Mouse (Mus musculus): Measurements from ENCODE around the gene Cib1. TPM values are rescaled to one million over a fixed set of nuclear protein-coding genes. Genes with fewer than 3 reads are reported as not detected.

Cib1 gene
- polyA plus RNA-seq, 1 experiment from 2014 or later, result 31.6 TPM

- no peaks in the 10 kb centered on the region for H3K9me3 ChIP-seq
- H3K4me1 ChIP-seq, result peaks cover 71% of the 10 kb centered on the region
- ATAC-seq (replicated peaks), result no peak
- no peaks in the 10 kb centered on the region for H3K27me3 ChIP-seq
- peak overlapping the region; percentile 86 for H3K4me2 ChIP-seq (replicated peaks)
- peak overlapping the region; percentile 95 for H3K27ac ChIP-seq (replicated peaks)
- H3K36me3 ChIP-seq, result no peaks in the 10 kb centered on the region
- 32% methylated on average over 6 of the region's 6 CpGs for WGBS
- H3K9ac ChIP-seq (replicated peaks), result peak overlapping the region; percentile 76
- peak overlapping the region; percentile 76 for H3K4me3 ChIP-seq
These were observed 33.3 kb downstream of the Cib1 start for GRCm38 (mm10) chr7:80199286-80199685.

DNA sequence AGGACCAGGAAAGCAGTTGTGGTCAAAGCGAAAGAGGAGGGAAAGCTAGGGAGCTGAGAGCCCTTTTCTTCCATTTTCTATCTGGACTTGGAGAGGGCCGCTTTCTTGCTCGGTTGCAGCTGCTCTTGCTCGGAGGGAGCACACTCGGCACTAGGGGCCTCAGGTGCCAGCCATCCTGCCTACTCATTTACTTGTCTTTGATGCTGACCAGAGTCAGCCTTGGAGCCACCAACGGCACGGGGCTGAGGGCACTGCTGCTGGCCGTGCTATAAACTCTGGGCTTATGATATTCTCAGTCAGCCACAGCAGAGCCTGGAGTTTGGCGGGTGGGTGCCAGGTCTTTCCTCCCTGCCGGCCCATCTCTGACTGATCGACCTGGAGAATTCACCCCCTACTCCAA lies 33.8 kb downstream of the Cib1 start:
- Histone ChIP-seq H3K27ac (replicated peaks) (peak overlapping the region; percentile 95), H3K36me3 (no peaks in the 10 kb centered on the region), H3K4me3 (peak overlapping the region; percentile 76), H3K9ac (replicated peaks) (peak overlapping the region; percentile 76), H3K9me3 (no peaks in the 10 kb centered on the region), H3K4me1 (peaks cover 71% of the 10 kb centered on the region), H3K27me3 (no peaks in the 10 kb centered on the region), H3K4me2 (replicated peaks) (peak overlapping the region; percentile 86)
- 1% methylated on average over 11 of the region's 11 CpGs for WGBS
- peak; percentile 21 for ATAC-seq (replicated peaks)

GRCm38 (mm10) chr7:80197941-80198778 lies 34.5 kb downstream of the Cib1 start:
- WGBS, result under 1% methylated on average over 69 of the region's 74 CpGs
- no peaks in the 10 kb centered on the region for H3K27me3 ChIP-seq
- H3K36me3 ChIP-seq, result no peaks in the 10 kb centered on the region
- ATAC-seq (replicated peaks), result peak; percentile 85
- H3K9me3 ChIP-seq, result no peaks in the 10 kb centered on the region
- H3K4me3 ChIP-seq, result peak overlapping the region; percentile 76
- H3K4me1 ChIP-seq, result peaks cover 68% of the 10 kb centered on the region
- H3K4me2 ChIP-seq (replicated peaks), result peak overlapping the region; percentile 86
- peak overlapping the region; percentile 95 for H3K27ac ChIP-seq (replicated peaks)
- H3K9ac ChIP-seq (replicated peaks), result peak overlapping the region; percentile 76

DNA sequence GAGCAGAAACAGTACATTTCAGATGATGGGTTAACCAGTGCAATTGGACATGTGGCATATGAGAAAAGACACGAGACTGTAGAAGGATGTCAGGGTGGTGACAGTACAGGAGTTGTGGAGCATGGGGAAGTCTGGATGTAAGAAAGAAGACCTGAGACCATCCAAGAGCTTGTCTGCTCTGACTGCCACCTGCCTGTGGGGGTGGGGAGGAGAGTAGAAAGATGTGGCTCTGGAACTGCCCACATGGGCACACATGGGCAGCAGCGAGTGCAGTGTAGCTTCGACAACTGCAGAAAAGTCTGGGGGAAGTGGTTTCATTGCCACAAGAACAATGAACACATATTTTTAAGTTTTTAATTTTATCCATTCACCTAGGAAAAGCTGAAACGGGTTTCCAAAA lies 35.2 kb downstream of the Cib1 start:
- peak overlapping the region; percentile 76; the same call in 1 of the 2 replicates for H3K9ac ChIP-seq (replicated peaks)
- H3K36me3 ChIP-seq, result no peaks in the 10 kb centered on the region
- H3K4me2 ChIP-seq (replicated peaks), result peak overlapping the region; percentile 86
- no peak for ATAC-seq (replicated peaks)
- H3K4me3 ChIP-seq, result peak overlapping the region; percentile 76
- peaks cover 68% of the 10 kb centered on the region for H3K4me1 ChIP-seq
- H3K27ac ChIP-seq (replicated peaks), result peak overlapping the region; percentile 95
- no peaks in the 10 kb centered on the region for H3K27me3 ChIP-seq
- 10% methylated on average over 4 of the region's 4 CpGs for WGBS
- H3K9me3 ChIP-seq, result no peaks in the 10 kb centered on the region

GRCm38 (mm10) chr7:80195576-80196263 lies 36.9 kb downstream of the Cib1 start:
- no peaks in the 10 kb centered on the region for H3K36me3 ChIP-seq
- WGBS, result 79% methylated on average over 10 of the region's 11 CpGs
- no peak overlapping the region for H3K27ac ChIP-seq (replicated peaks)
- H3K4me1 ChIP-seq, result peaks cover 70% of the 10 kb centered on the region
- no peak for ATAC-seq (replicated peaks)
- no peaks in the 10 kb centered on the region for H3K9me3 ChIP-seq
- H3K27me3 ChIP-seq, result no peaks in the 10 kb centered on the region
- no peak overlapping the region for H3K9ac ChIP-seq (replicated peaks)
- H3K4me3 ChIP-seq, result no peak overlapping the region
- no peak overlapping the region for H3K4me2 ChIP-seq (replicated peaks)

GRCm38 (mm10) chr7:80195146-80195545 lies 37.5 kb downstream of the Cib1 start:
- Histone ChIP-seq H3K4me2 (replicated peaks) (no peak overlapping the region), H3K4me1 (peaks cover 67% of the 10 kb centered on the region), H3K9ac (replicated peaks) (no peak overlapping the region), H3K27me3 (no peaks in the 10 kb centered on the region), H3K36me3 (no peaks in the 10 kb centered on the region), H3K4me3 (no peak overlapping the region), H3K27ac (replicated peaks) (no peak overlapping the region), H3K9me3 (no peaks in the 10 kb centered on the region)
- no peak for ATAC-seq (replicated peaks)
- 93% methylated on average over 5 of the region's 5 CpGs for WGBS

GRCm38 (mm10) chr7:80193941-80194739 lies 38.5 kb downstream of the Cib1 start:
- Histone ChIP-seq H3K9me3 (no peaks in the 10 kb centered on the region), H3K4me2 (replicated peaks) (no peak overlapping the region), H3K27me3 (no peaks in the 10 kb centered on the region), H3K9ac (replicated peaks) (no peak overlapping the region), H3K4me3 (no peak overlapping the region), H3K4me1 (peaks cover 64% of the 10 kb centered on the region), H3K36me3 (no peaks in the 10 kb centered on the region), H3K27ac (replicated peaks) (peak overlapping the region; percentile 80)
- no peak for ATAC-seq (replicated peaks)
- 41% methylated on average over 13 of the region's 13 CpGs for WGBS

GRCm38 (mm10) chr7:80192226-80193061 lies 40.2 kb downstream of the Cib1 start:
- no peaks in the 10 kb centered on the region for H3K36me3 ChIP-seq
- no peaks in the 10 kb centered on the region for H3K9me3 ChIP-seq
- ATAC-seq (replicated peaks), result peak; percentile 80
- peak overlapping the region; percentile 22; the same call in 1 of the 2 replicates for H3K9ac ChIP-seq (replicated peaks)
- WGBS, result 6% methylated on average over 16 of the region's 16 CpGs
- H3K4me2 ChIP-seq (replicated peaks), result peak overlapping the region; percentile 30
- peak overlapping the region; percentile 8 for H3K4me3 ChIP-seq
- peak overlapping the region; percentile 86 for H3K27ac ChIP-seq (replicated peaks)
- H3K4me1 ChIP-seq, result peaks cover 74% of the 10 kb centered on the region
- H3K27me3 ChIP-seq, result no peaks in the 10 kb centered on the region

- H3K4me1 ChIP-seq, result peaks cover 75% of the 10 kb centered on the region
- ATAC-seq (replicated peaks), result no peak
- H3K36me3 ChIP-seq, result no peaks in the 10 kb centered on the region
- no peaks in the 10 kb centered on the region for H3K9me3 ChIP-seq
- H3K4me2 ChIP-seq (replicated peaks), result 0 out of 2 replicates have a peak overlapping the region, but pooled peaks have one; percentile 30
- no peak overlapping the region for H3K4me3 ChIP-seq
- WGBS, result 33% methylated on average over 5 of the region's 5 CpGs
- no peak overlapping the region for H3K9ac ChIP-seq (replicated peaks)
- no peaks in the 10 kb centered on the region for H3K27me3 ChIP-seq
- peak overlapping the region; percentile 86 for H3K27ac ChIP-seq (replicated peaks)
These were observed 41.2 kb downstream of the Cib1 start for GRCm38 (mm10) chr7:80191455-80191854.

- H3K4me1 ChIP-seq, result peaks cover 73% of the 10 kb centered on the region
- peak overlapping the region; percentile 32 for H3K27ac ChIP-seq (replicated peaks)
- H3K9ac ChIP-seq (replicated peaks), result no peak overlapping the region
These were observed 43.3 kb downstream of the Cib1 start for GRCm38 (mm10) chr7:80189147-80189933.

More at GRCm38 (mm10) chr7:80189147-80189933, 43.3 kb downstream of the Cib1 start:
- ATAC-seq (replicated peaks), result no peak
- H3K4me3 ChIP-seq, result no peak overlapping the region
- H3K36me3 ChIP-seq, result no peaks in the 10 kb centered on the region
- 26% methylated on average over 11 of the region's 11 CpGs for WGBS
- no peaks in the 10 kb centered on the region for H3K27me3 ChIP-seq
- peak overlapping the region; percentile 14; the same call in 1 of the 2 replicates for H3K4me2 ChIP-seq (replicated peaks)
- H3K9me3 ChIP-seq, result no peaks in the 10 kb centered on the region
